Mouse (Mus musculus): ENCODE measurements around the gene Gpr34.

Gene Gpr34

DNA sequence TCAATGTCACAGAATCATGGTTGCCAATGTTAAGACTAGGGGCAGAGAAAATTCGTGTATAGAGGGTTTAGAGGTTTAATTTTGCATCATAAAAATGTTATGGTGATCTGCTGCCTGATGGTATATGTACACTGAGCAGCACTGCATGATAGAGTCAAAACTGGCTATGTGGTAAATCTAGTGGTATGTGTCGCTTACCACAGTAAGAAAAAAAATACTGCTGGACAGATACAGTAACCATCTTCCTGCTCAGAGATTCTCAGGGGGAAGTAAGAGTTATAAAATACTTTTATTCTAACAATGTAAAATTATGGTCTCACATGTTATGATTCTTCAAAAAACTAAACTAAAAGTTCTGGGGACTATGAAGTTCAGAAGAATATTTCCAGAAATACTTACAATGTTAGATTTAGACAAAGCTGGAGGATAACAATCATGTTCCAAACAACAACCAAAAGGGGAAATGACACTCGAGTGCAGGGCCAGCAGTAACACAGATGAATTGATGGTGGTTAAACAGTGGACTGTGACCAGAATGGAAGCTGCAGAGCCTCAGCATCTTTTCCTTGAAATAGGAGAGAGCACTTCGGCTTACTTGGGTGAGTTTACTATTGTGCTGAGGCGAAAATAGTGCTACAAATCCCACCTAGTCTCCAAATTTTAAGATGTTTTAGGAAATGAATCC is at the start of gene Gpr34:
TSS of gene Gpr34 (plus strand) at position 491 of the 685 bp plus-strand sequence.
- DNase-seq = no peak

DNA sequence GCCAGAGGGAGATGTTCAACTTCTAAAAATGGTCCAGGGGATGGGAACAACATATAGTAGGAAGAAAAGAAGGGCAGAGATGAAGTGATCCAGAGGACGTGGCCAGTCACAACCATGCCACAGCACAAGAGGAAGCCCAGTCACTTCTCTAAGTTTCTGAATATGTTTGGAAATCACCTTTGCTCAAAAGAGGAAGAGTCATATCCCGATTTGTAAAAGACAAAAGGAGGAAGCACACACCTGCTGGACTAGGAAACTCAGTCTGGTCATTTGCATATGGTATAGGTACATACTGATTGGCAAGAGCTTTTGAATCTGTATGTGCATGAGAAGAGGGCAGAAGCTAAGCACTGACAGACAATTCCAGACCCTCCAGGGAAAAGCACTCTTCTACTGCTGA is 32.5 kb upstream of the Gpr34 start:
- DNase-seq = no peak

DNA sequence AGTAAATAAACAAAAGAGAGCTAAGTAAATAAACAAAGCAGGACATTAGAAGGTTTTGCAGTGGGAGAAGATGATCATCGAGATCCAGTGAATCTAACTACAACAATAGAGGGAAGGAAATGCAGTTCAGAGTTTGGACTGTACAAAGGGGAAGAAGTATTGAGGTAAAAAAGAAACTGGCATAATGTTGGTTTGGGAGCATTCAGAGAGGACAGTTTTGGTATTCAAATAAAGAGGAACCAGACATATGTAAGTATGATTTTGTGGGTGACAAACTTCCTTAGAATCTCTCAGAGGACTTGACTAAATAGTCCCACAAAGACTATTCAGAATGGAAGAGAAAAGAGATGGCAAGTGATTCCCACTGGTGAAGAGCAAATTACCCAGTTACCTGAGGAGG is 31.9 kb upstream of the Gpr34 start:
- DNase-seq = no peak

DNA sequence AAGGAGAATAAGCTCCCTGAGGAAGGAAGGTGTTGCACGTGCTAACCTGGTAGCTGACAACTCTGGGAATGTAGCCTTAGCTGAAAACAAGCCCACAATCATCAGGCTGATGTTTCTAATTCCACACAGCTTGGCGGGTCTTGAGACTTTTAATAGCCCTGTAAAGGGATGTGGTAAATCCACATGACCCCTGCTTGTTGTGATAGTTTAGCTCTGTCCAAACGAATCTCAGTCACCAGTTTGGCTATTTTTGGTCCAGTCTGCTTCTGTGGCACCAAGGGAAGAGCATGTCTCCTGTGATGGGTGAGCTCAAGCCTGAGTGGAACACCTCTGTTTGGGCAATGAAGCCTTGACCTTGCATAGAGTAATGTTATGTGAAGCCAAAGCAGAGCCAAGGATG is 25.1 kb upstream of the Gpr34 start:
- peak; percentile 70 for DNase-seq

DNA sequence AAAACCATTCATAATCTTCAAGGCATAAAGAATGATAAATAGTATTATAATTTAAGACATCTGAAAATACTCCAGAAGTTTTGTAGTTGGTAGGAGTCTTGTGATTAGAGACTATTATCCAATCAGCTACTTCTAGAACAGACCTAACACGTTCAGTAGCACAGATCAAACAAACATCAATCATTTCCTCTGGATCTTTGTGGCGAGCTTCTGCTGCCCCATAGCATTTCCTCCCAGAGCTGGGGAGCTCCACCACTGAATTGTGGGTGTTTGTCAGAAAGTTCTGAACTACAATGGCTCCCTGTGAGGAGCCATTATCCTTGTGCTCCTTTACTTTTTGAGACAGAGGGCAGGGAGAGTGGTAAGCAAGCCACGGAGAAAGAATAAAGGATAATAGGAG is 24.1 kb upstream of the Gpr34 start:
- DNase-seq = no peak

DNA sequence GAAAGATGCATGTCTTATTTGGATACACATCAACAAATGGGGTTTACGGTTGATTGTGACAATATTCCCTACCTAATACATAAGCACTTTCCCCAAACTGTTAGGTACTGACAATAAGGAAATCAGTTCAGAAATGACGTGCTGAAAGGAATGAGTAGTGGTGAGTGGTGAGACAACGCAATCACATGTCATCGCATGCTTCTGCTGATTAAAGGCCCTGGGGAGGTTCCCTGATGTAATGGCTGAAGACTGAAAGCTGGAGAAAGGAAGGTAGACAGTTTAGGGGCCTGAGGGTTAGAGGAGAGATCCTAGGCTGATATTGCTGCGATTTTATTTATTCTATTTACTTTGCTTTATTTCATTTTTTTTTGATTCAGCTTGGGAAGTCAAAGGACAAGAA is 20.8 kb upstream of the Gpr34 start:
- DNase-seq = no peak

DNA sequence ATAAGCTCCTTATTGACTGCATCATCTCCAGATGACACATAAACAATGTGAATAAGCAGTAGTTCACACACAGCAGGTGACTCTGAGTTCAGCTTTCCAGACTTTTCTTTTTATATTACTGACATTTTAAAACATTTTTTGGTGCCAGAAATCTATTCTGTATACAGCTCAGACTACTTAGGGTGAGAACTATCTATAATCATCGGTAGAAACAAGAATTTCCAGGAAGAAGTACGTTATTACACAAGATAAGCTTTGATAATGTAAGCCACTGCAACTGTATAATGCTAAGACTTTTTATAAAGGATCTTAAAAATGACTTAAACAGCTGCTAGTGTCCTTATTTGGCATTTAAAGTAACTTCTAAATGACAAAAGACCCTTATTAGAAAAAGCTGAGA is 19.8 kb upstream of the Gpr34 start:
- DNase-seq = no peak

DNA sequence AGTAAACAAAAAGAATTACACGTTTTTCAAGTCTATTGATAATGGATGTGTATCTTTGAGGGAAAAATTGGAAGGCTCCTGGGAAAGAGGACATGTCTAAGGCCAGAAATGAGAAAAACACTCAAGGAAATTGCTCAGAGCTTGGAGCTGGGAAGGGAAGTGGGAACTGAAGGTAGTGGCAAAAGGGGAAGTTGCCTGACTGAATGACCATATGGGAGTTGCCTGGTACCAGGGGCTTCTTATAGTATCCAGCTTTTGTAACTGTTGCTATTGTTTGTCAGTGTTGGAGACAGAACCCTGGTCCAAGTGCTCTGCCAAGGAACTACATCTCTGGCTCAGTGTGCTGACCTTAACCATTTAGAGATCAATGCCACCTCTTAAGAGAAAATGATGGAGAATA is 15.2 kb upstream of the Gpr34 start:
- DNase-seq = peak; percentile 23

DNA sequence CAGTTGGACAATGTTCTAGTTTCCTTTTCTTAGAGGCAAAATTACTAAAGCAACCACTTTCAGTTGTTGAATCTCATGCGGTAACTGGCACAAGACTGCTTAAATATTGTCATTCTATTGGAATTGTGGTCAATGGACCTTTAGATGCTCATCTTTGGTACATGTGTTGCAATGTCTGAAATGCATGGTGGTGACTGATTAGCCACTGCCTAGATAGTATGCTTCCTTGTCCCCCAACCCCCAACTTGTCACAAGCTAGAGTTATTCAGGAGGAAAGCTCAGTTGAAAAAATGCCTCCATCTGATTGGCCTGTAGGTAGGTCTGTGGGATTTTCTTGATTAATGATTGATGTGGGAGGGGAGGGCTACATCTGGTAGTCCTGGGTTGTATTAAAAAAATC is 14.6 kb upstream of the Gpr34 start:
- no peak for DNase-seq

DNA sequence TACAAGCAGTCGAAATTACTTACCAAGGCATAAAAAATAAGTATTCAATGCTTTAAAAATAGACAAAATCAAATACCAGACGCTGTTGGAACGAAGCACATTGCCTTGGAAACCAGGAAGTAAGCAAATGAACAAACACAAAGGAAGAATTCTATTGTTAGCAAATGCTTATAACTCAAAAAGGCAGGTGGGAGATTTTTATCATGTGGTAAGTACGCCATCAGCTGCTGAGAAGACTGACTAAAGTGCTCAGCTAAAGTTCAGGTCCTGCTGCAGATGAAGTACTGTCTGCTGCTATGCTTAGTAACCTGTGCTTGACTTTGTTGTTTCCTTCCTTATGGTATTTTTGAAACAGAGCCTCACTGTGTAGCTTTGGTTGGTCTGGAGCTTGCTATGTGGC is 13.4 kb upstream of the Gpr34 start:
- DNase-seq = peak; percentile 36

DNA sequence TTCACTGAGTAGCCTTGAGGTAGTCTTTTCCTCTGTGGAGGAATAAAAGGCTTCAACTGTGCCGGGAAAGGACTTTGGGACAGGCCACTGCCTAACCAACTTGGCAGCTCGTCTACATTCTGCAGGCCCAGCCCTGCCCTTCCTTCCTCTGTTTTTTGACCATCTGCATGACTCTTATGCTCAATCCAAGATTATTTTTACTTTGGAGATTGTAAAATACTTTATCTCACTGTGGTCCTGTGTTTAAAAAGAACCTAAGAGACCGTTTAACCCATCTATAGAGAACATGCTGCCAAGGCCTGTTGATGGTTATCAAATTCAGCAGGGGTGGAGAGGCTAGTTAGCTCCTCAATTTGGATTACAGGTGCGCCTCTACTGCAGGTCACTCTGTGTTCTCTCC is 10.4 kb upstream of the Gpr34 start:
- DNase-seq = no peak

DNA sequence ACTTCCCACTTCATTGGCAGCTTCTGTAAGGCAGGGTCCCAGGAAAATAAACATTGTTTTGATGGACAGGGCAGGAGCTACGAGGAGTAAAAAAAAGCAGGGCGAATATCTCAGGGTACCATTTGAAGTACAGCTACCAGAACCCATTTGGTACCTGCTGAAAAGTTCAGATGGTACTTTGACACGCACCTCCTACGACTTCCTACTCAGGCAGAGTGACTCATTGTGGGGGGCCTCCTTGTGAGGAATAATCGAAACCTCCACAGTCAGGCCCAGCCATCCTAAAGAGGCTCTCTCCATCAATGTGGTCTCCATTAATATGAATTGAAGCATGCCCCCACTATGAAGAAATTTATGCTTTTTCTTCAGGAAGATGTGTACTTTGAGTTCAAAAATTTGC is 9.2 kb upstream of the Gpr34 start:
- no peak for DNase-seq

DNA sequence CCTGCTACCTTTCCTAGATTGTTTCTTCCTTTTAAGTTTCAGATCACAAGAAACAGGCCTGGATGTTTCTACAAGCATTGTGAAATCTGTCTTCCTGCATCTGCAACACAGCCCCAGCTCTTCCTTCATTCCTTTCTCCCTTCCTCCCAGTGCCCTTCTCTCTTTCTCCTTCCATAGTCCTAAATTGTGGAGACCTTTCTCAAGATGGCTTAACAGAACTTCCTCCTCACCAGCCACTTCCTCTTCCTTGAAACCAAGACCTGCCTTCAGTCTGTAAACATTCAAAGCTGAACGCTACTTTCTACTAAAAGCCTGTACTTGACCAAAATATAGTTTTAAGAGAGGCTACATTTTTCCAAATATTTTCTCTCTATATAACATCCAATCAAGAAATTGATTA is 4.5 kb downstream of the Gpr34 start:
- peak; percentile 35 for DNase-seq

DNA sequence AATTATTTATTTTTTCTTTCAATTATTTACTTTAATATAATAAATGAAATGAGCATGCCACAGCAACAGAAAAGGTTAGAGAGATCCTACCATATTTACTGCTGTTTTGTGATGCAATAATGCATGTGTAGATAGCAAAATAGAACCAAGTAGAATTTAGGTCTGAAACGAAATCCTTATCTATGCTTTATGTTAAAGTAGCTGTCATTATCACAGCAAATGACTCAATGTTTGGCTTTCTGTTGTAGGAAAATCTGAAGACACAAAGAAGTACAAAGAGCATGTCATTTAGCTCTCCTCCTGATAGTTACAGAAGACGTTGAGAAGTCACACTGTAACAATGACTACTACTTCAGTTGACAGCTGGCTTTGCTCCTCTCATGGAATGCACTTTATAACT is 7.0 kb downstream of the Gpr34 start:
- no peak for DNase-seq

DNA sequence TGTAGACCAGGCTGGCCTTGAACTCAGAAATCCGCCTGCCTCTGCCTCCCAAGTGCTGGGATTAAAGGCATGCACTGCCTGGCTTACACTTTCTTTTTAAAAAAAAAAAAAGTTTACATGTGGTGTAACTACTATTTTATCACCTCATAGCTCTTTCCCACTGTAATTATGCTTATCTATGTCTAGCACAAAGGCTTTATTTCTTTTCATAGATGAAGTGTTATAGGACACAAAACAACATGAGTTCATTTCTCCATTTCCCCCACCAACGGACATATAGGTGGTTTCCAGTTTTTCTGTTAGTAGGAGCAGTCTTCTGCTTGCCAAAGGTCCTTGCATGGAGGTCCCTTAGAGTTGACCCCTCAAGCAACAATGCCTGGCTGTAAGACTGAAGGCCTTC is 20.0 kb downstream of the Gpr34 start:
- no peak for DNase-seq

DNA sequence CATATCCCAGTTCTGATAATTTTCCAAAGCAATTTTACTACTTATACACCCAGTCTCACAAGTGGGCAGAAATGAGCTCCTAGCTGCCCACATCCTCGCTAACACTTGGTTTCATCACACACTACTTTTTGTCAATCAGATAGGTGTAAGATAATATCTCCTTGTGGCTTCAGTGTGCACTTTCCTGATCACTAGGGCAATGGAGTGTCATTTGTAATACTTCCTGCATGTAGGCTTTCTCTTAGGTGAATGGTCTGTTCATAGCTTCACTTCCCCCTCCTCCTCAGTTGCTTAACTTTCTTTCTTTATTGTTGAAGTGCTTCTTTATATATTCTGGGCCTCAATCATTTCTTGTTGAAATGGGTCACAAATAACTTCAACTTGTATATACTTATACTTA is 20.4 kb downstream of the Gpr34 start:
- no peak for DNase-seq

DNA sequence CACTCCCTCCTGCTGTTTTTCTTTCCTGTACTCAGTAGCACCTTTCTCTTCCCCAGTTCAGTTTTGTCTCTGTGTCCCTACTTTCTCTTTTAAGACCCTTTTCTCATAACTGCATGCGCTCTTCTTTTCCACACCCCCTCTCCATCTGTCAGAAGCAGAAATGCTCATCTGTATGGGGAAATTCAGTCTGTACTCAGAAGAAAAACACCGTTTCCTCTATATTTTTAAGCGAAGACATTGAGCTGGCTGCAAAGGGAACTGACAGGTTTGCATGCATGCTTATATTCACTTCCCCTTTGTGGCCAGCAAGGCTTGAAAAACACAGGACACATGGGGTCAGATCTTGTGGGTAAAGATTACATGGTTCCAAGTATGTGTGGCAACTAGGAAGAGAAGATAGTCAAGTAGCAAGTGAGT is 23.1 kb downstream of the Gpr34 start:
- DNase-seq = peak; percentile 51

DNA sequence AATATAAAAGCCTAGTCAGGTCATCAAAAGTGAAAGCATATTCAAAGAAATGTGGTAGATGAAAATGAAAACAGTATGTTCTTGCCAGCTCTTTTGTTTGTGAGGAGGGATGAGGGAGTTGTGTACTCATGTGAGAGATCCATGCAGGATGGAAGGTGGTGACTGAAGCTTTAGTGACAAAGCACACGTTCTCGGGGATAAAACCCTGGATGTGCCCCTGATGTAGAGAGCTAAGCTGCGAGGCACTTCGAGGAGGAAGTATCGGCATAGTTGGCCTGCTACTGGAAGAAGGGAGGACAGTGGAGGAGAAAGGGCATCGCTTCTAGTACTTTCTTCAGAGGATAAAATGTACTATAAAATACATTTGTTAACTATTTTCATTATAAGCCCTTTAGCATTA is 24.0 kb downstream of the Gpr34 start:
- no peak for DNase-seq

DNA sequence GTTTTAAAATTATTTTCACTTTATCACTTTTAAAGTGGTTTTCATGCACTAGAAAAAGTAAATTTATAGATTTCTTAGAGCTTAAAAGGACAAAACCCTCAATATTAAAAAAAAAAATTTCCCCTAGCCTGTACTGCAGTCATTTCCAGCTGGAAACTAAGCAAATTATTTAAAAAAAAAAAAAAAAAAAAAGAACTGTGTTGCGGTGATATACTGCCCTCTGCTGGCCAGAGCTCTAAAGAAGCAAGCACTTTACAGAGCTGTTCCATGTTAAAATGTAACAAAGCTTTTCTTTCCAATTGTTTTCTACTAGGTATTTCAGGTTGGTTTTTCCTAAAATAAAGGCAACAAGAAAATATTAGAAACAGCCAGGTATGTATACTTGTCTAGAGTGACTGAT is 24.8 kb downstream of the Gpr34 start:
- peak; percentile 14 for DNase-seq

DNA sequence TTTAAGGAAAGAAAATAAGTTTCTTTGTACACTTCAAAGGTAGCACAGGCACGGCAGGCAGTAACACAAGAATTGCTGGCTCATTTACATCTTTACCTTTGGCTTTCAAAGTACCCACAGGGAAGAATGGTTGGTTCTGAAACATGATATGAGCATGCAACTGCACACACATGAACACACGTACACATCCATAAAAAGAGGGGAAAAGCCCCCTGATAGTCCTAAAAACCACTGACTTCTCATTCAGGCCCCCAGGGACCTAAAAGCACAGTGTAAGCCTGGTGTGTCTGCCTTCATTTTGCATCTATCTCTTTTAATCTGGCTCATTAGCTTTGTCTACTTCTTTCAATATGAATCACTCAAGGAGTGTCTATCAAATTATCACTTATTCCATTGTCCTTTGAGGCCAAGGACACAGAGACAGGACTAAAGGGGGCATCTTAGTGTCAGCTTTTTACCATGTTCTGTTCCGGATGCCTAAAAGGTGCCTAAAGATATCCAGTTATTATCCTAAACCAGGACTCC is 26.8 kb downstream of the Gpr34 start:
- DNase-seq = no peak

DNA sequence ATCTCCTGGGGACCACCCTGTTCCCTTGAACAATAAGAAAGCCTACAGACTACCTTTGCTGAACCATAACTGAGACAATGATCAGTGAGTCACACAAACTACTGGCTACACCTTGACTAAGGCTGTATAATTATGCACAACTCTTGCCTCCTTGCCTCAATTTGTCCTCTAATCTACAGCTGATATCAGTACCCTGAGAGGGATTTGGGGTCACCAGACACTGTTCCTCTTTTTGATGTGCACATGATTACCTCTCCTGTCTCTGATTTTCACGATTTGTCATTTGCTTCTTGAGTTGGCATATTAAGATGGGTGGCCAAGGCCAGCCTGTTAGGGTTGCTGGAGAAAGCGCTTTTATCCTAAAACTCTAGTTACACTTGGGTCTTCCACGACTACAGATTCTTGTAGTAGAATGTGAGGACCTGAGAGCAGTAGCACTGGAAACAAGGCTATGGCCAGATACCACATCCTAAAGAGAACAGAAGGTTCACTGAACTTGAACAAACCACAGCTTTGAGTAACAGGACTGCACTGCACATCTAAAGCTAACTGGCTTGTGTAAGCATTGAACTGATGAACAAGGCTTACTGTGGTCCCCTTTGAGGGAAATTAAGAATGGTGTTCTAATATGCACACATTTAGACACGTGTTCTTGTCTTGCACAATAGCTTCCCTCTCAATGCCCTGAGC is 27.5 kb downstream of the Gpr34 start:
- DNase-seq = no peak

DNA sequence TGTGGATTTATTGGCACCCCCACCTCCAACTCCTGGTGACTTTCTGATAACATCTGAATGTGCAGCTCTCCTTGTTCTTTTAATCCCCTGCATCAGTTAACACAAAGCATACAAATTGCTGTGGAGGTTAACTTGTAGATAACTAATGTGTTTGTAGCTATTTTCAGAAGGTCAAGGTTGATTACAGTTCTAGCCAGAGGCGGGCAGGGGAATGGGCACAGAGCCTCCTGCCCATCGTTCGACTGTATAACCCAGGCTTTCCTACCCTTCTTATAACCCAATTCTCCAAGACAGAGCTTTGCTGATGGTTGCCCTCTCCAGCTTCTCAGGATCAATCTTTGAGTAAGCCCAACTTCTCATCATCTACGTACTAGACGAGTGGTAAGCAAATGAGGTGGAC is 29.2 kb downstream of the Gpr34 start, which contains the start of gene Gpr82:
TSS of gene Gpr82 (plus strand) at position 301 of the 400 bp plus-strand sequence.
- no peak for DNase-seq

DNA sequence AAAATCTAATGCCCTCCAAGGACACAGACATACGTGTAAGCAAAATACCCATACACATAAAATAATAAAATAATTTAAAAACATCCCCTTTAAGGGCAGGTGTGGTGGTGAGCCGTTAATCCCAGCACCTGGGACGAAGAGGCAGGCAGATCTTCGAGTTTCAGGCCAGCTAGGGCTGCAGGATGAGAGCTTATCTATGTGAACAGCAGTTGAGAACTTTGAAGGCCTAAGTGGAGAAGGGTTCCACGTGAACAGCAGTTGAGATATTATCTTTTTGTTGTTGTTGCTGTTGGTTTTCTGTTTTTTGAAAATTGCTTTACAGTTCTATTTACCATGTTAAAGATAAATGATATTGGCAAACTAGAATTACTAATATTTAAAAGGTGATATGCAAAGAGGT is 37.0 kb downstream of the Gpr34 start:
- DNase-seq = no peak

DNA sequence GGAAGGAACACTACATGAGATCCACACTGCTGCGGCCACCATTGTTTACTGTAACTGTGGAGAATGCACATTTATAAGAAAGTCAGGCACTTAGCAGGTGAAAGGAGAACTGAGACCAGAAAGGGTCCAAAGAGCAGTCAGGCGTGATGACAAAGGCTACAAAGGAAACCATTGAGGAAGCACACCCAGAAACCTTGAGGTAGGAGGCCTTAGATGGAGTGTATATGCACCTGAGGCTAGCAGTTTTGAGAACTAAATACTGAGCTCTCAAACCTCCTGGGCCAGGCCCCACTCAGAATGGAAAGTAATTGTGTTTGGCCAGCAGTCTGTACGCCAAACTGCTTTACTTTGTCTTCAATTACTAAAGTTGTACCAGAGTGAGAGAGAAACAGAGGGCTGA is 38.5 kb downstream of the Gpr34 start:
- no peak for DNase-seq

DNA sequence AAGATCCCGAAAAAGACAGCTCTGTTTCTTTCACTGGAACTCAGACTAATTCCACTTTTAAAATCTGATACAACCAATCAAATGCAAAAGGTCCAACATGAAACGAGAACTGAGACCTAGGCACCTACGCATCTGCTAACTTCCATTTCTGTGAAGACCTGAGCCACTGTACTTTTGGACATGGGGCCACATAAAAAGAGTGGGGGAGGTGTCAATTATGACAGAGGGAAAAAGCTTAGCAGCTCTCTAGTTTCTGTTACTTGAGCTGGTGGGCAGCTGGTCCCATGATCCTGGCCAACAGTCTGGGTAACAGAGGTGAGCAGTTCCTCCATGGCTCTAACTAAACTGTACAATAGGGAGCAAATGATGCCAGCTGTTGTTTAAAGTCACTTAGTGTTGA is 41.1 kb downstream of the Gpr34 start:
- DNase-seq = no peak
